Mouse (Mus musculus) left cerebral cortex, adult 9 months (tissue): ENCODE data around the gene Rybp.

Experiments
- DNase-seq, 2 experiments: peaks; one replicate each; pipeline ENCODE4 v3.0.0; 2022; ENCODE audit warnings: low spot score in 2 of 2

Gene Rybp

GRCm38 (mm10) chr6:100220917-100221560 lies 66.2 kb downstream of the Rybp start:
- DNase-seq: no peak

- no peak for DNase-seq
Observed at GRCm38 (mm10) chr6:100219971-100220370, 67.3 kb downstream of the Rybp start.

GRCm38 (mm10) chr6:100218541-100219341 lies 68.5 kb downstream of the Rybp start:
- DNase-seq: peak; percentile 53 to 80

- DNase-seq: no peak
Observed at GRCm38 (mm10) chr6:100217507-100217906, 69.8 kb downstream of the Rybp start.

- DNase-seq: no peak
Observed at GRCm38 (mm10) chr6:100216945-100217344, 70.3 kb downstream of the Rybp start.

- no peak for DNase-seq
Observed at GRCm38 (mm10) chr6:100215809-100216208, 71.5 kb downstream of the Rybp start.

GRCm38 (mm10) chr6:100214132-100214913 lies 73.0 kb downstream of the Rybp start:
- DNase-seq: no peak

- no peak for DNase-seq
Observed at GRCm38 (mm10) chr6:100213596-100213995, 73.7 kb downstream of the Rybp start.

- DNase-seq: no peak
Observed at GRCm38 (mm10) chr6:100212820-100213219, 74.5 kb downstream of the Rybp start.

- DNase-seq: no peak
Observed at GRCm38 (mm10) chr6:100211646-100212045, 75.6 kb downstream of the Rybp start.

- no peak for DNase-seq
Observed at GRCm38 (mm10) chr6:100210517-100210916, 76.8 kb downstream of the Rybp start.

- peak; percentile 87 to 91 for DNase-seq
Observed at GRCm38 (mm10) chr6:100206741-100207275, 80.5 kb downstream of the Rybp start.

- no peak for DNase-seq
Observed at GRCm38 (mm10) chr6:100206261-100206660, 81.0 kb downstream of the Rybp start.

GRCm38 (mm10) chr6:100204436-100204835 lies 82.8 kb downstream of the Rybp start:
- no peak for DNase-seq

GRCm38 (mm10) chr6:100203492-100203891 lies 83.8 kb downstream of the Rybp start:
- DNase-seq: no peak

- no peak for DNase-seq
Observed at GRCm38 (mm10) chr6:100202091-100202490, 85.2 kb downstream of the Rybp start.

GRCm38 (mm10) chr6:100197102-100197501 lies 90.2 kb downstream of the Rybp start:
- no peak for DNase-seq

GRCm38 (mm10) chr6:100195870-100196409 lies 91.3 kb downstream of the Rybp start:
- DNase-seq: no peak

GRCm38 (mm10) chr6:100195091-100195490 lies 92.2 kb downstream of the Rybp start:
- no peak for DNase-seq

GRCm38 (mm10) chr6:100193760-100194159 lies 93.5 kb downstream of the Rybp start:
- DNase-seq: no peak

GRCm38 (mm10) chr6:100192691-100193229 lies 94.5 kb downstream of the Rybp start:
- DNase-seq: no peak
